Mouse (Mus musculus): ENCODE results near the gene Eef2k. TPM values are rescaled to one million over a fixed set of nuclear protein-coding genes. Genes with fewer than 3 reads are reported as not detected.

Eef2k gene
- polyA plus RNA-seq, 1 experiment = 26.2 TPM

GRCm38 (mm10) chr7:120917279-120917591 is 74.6 kb downstream of the Eef2k start:
- Histone ChIP-seq H3K27ac (ENCODE audit: control insufficient read depth, insufficient read depth, low read length) (no peak overlapping the region), H3K36me3 (ENCODE audit: control insufficient read depth, insufficient read depth, low read length) (no peaks in the 10 kb centered on the region), H3K27me3 (ENCODE audit: control insufficient read depth, insufficient read depth, low read length) (no peaks in the 10 kb centered on the region), H3K4me3 (ENCODE audit: control insufficient read depth, insufficient read depth, low read length) (no peak overlapping the region; the same call in 1 of the 2 replicates), H3K4me1 (replicated peaks; ENCODE audit: control insufficient read depth, insufficient read depth, low read length) (no peaks in the 10 kb centered on the region; the same call in 1 of the 2 replicates)
- DNase-seq = no peak
- TF ChIP-seq POLR2A (IDR thresholded peaks at IDR 0.05; ENCODE audit: control insufficient read depth, extremely low read depth, insufficient read depth, low read length, poor library complexity) = no peak
- TF ChIP-seq CTCF (IDR thresholded peaks at IDR 0.05; ENCODE audit: borderline replicate concordance, control insufficient read depth, extremely low read depth, insufficient read depth, low read length, poor library complexity) = no peak
- 3% methylated on average over 12 of the region's 12 CpGs for WGBS

DNA sequence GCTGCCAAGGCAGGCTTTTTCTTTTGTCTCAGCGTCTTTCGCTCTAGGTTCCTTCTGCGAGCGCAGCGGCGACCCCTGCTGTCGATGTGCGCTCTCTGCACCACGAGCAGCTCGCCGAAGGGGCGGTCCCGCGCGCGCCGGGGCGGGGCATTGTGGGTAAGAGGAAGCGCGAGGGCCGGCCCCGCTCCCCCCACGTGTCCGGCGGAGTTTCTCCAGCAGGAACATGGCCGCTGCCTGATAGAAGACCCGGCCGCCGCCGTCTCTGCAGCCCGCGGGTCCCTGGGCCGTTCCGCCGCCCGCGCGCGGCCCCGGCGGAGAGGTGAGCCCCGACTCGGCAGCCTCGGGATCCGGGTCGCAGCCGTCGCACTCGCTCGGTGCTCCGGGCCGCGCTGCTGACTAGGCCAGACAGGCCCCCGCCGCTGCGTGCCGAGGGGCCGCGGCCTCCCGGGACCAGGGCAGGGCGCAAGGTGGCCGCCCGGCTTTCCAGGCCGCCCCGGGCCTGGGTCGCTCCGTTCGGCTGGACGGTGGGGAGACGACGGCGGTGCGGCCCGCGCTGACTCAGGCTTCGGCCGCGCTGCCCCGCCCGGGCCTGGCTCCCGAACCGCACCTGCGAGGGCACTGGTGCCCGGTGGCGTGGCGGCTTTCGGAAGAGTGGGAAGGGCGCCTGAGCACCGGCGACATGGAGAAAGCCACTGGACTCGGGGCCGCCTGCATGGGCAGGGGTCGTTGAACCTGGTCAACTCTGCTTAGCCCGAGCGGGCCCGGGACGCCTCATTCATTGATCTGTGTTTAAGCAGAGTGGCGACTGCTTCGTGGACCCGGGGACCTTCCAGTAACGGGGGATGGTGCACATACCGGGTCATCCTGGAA is 75.2 kb downstream of the Eef2k start, which contains the start of gene Polr3e:
Gene Polr3e, plus strand, starts transcription at position 153 of the 870 bp plus-strand sequence.
- TF ChIP-seq CTCF (IDR thresholded peaks at IDR 0.05; ENCODE audit: borderline replicate concordance, control insufficient read depth, extremely low read depth, insufficient read depth, low read length, poor library complexity) (peak; percentile 96), POLR2A (IDR thresholded peaks at IDR 0.05; ENCODE audit: control insufficient read depth, extremely low read depth, insufficient read depth, low read length, poor library complexity) (no peak)
- DNase-seq = peak; percentile 99
- Histone ChIP-seq H3K27me3 (ENCODE audit: control insufficient read depth, insufficient read depth, low read length) (no peaks in the 10 kb centered on the region), H3K4me3 (ENCODE audit: control insufficient read depth, insufficient read depth, low read length) (peak within 1 kb of the TSS; percentile 88), H3K36me3 (ENCODE audit: control insufficient read depth, insufficient read depth, low read length) (no peaks in the 10 kb centered on the region), H3K4me1 (replicated peaks; ENCODE audit: control insufficient read depth, insufficient read depth, low read length) (no peaks in the 10 kb centered on the region; the same call in 1 of the 2 replicates), H3K27ac (ENCODE audit: control insufficient read depth, insufficient read depth, low read length) (peak within 1 kb of the TSS; percentile 27; the same call in 1 of the 2 replicates)
- WGBS = under 1% methylated on average over 102 of the region's 102 CpGs

GRCm38 (mm10) chr7:120918526-120918962 is 75.9 kb downstream of the Eef2k start:
- H3K36me3 ChIP-seq (ENCODE audit: control insufficient read depth, insufficient read depth, low read length) = no peaks in the 10 kb centered on the region
- DNase-seq = peak; percentile 83
- no peaks in the 10 kb centered on the region for H3K27me3 ChIP-seq (ENCODE audit: control insufficient read depth, insufficient read depth, low read length)
- TF ChIP-seq POLR2A (IDR thresholded peaks at IDR 0.05; ENCODE audit: control insufficient read depth, extremely low read depth, insufficient read depth, low read length, poor library complexity) (no peak), CTCF (IDR thresholded peaks at IDR 0.05; ENCODE audit: borderline replicate concordance, control insufficient read depth, extremely low read depth, insufficient read depth, low read length, poor library complexity) (no peak)
- H3K4me3 ChIP-seq (ENCODE audit: control insufficient read depth, insufficient read depth, low read length) = peak overlapping the region; percentile 88
- H3K27ac ChIP-seq (ENCODE audit: control insufficient read depth, insufficient read depth, low read length) = peak overlapping the region; percentile 27; the same call in 1 of the 2 replicates
- WGBS = 1% methylated on average over 10 of the region's 10 CpGs
- no peaks in the 10 kb centered on the region; the same call in 1 of the 2 replicates for H3K4me1 ChIP-seq (replicated peaks; ENCODE audit: control insufficient read depth, insufficient read depth, low read length)

DNA sequence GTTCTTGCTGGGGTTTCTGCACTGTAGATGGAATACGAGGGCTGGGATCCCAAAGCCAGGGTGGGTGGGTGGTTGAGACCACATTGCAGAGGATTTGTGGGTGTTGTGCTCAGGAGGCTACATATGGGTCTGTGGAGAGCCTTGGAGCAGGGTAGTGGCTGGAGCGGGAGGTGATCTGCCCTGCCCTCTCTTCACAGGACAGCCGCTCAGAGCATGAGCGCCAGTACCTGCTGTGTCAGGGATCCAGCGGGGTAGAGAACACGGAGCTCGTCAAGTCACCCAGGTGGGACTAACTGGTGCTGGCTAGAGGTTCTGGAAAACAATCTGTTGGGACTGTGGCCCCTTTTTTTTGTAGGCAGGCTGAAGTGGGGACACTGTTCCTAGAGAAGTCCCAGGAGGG is 90.5 kb downstream of the Eef2k start:
- DNase-seq = no peak
- Histone ChIP-seq H3K27me3 (ENCODE audit: control insufficient read depth, insufficient read depth, low read length) (no peaks in the 10 kb centered on the region), H3K4me1 (replicated peaks; ENCODE audit: control insufficient read depth, insufficient read depth, low read length) (no peaks in the 10 kb centered on the region), H3K27ac (ENCODE audit: control insufficient read depth, insufficient read depth, low read length) (no peak overlapping the region), H3K36me3 (ENCODE audit: control insufficient read depth, insufficient read depth, low read length) (peaks cover 13% of the 10 kb centered on the region), H3K4me3 (ENCODE audit: control insufficient read depth, insufficient read depth, low read length) (no peak overlapping the region)
- WGBS = 97% methylated on average over 7 of the region's 7 CpGs
- no peak for TF ChIP-seq POLR2A (IDR thresholded peaks at IDR 0.05; ENCODE audit: control insufficient read depth, extremely low read depth, insufficient read depth, low read length, poor library complexity)
- TF ChIP-seq CTCF (IDR thresholded peaks at IDR 0.05; ENCODE audit: borderline replicate concordance, control insufficient read depth, extremely low read depth, insufficient read depth, low read length, poor library complexity) = no peak

DNA sequence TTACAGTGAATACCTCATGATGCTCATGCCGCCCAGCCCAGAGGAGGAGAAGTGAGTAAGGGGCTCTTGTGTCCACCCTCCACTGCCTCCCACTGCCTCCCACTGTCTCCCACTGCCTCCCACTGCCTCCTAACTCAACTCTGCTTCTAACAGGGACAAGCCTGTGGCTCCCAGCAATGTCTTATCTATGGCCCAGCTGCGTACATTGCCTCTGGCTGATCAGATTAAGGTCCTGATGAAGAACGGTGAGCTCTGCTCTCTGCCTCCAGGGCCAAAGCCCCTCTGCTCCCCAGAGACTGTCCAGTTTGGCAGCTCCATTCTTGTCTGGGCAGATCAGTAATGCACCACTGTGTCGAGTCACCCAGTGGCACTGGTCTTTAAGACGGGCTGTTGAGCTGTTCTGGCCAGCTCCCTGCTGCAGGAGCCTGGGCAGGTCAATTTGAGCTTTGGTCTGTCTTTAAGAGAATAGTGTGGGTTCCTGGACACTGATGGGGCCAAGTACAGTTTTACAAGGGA is 91.1 kb downstream of the Eef2k start:
- Histone ChIP-seq H3K4me3 (ENCODE audit: control insufficient read depth, insufficient read depth, low read length) (no peak overlapping the region), H3K4me1 (replicated peaks; ENCODE audit: control insufficient read depth, insufficient read depth, low read length) (no peaks in the 10 kb centered on the region), H3K36me3 (ENCODE audit: control insufficient read depth, insufficient read depth, low read length) (peaks cover 13% of the 10 kb centered on the region), H3K27me3 (ENCODE audit: control insufficient read depth, insufficient read depth, low read length) (no peaks in the 10 kb centered on the region), H3K27ac (ENCODE audit: control insufficient read depth, insufficient read depth, low read length) (no peak overlapping the region)
- WGBS = 94% methylated on average over 5 of the region's 5 CpGs
- TF ChIP-seq POLR2A (IDR thresholded peaks at IDR 0.05; ENCODE audit: control insufficient read depth, extremely low read depth, insufficient read depth, low read length, poor library complexity) (no peak), CTCF (IDR thresholded peaks at IDR 0.05; ENCODE audit: borderline replicate concordance, control insufficient read depth, extremely low read depth, insufficient read depth, low read length, poor library complexity) (no peak)
- DNase-seq = no peak

DNA sequence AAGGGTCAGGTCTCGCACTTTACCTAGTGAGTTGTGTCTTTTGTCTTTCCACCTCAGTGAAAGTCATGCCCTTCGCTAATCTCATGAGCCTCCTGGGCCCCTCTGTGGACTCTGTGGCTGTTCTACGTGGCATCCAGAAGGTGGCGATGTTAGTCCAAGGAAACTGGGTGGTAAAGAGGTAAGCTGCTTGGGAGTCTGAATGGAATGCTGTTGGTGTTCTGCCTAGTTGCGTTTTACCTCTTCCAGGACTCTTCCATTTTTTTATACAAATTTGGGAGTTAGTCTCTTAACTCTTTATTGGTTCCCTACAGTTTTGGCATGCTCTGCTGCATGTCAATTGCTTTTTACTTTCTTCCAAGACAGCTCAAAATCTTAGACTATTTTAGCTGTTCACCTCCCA is 92.1 kb downstream of the Eef2k start:
- TF ChIP-seq POLR2A (IDR thresholded peaks at IDR 0.05; ENCODE audit: control insufficient read depth, extremely low read depth, insufficient read depth, low read length, poor library complexity) (no peak), CTCF (IDR thresholded peaks at IDR 0.05; ENCODE audit: borderline replicate concordance, control insufficient read depth, extremely low read depth, insufficient read depth, low read length, poor library complexity) (peak; percentile 48; the same call in 1 of the 2 replicates)
- H3K27ac ChIP-seq (ENCODE audit: control insufficient read depth, insufficient read depth, low read length) = no peak overlapping the region
- H3K4me1 ChIP-seq (replicated peaks; ENCODE audit: control insufficient read depth, insufficient read depth, low read length) = no peaks in the 10 kb centered on the region
- WGBS = 66% methylated on average over 5 of the region's 5 CpGs
- peak; percentile 62 for DNase-seq
- no peaks in the 10 kb centered on the region for H3K27me3 ChIP-seq (ENCODE audit: control insufficient read depth, insufficient read depth, low read length)
- no peak overlapping the region for H3K4me3 ChIP-seq (ENCODE audit: control insufficient read depth, insufficient read depth, low read length)
- H3K36me3 ChIP-seq (ENCODE audit: control insufficient read depth, insufficient read depth, low read length) = peaks cover 13% of the 10 kb centered on the region; the same call in 1 of the 2 replicates

Data from thymus, adult 2 months (tissue).